Mouse (Mus musculus) myocyte (in vitro differentiated cells): ENCODE data around the gene Bcar1.

Experiments
- E2F4 ChIP-seq: IDR thresholded peaks from one replicate; pipeline ENCODE4 v1.6.1; 2011; ENCODE audit warnings: mild to moderate bottlenecking, control low read depth, moderate library complexity; ENCODE audit not compliant: insufficient read depth
- POLR2A ChIP-seq: IDR thresholded peaks from one replicate; pipeline ENCODE4 v1.6.1; 2011; ENCODE audit warnings: low read depth, mild to moderate bottlenecking, control low read depth, moderate library complexity; ENCODE audit not compliant: insufficient read length
- REST ChIP-seq: IDR thresholded peaks from one replicate; pipeline ENCODE4 v1.6.1; 2011; ENCODE audit warnings: mild to moderate bottlenecking, control low read depth, moderate library complexity; ENCODE audit not compliant: insufficient read depth, insufficient read length

DNA sequence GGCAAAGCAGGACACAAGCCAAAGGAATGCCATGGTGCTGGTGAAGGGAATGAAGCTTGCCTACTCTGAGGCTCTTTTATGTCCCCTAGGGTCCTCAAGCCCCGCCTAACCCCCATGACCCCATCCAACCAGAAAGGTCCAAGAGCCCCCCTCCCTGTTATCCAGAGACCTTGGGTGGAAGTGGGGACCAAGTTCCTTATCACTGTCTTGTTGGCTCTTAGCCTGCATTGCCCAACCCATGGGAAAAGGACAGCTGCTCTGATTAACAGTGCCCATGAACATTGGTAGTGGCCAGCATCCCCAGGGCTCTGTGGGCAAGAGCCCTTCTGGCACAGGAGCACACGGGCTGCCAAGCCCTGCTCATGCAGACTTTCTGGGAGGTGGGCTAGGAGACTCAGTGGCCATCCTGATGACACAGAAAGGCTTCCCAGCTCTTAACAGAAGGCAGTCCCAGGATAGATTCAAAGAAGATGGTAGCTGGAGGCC, 52.6 kb downstream of the Bcar1 start, which contains the start of gene Ctrb1:
- TF ChIP-seq POLR2A (no peak), REST (no peak), E2F4 (no peak)
